Mouse (Mus musculus) adrenal gland, postnatal 36 days (tissue): Measurements from ENCODE around the gene Ankib1. TPM values are rescaled to one million over a fixed set of nuclear protein-coding genes. Genes with fewer than 3 reads are reported as not detected.
A peak's percentile ranks its signal among the peaks of the same experiment; 100 is the strongest.

ENCODE experiments used
- DNase-seq, 2 experiments: peaks; one replicate each; pipeline ENCODE4 v3.0.0; 2021; ENCODE audit warnings: mixed read lengths in 1 of 2
- microRNA-seq: library from miRNA; unstranded; fragments of <30 nt; microRNA quantifications from one replicate; pipeline ENCODE4 v1.2.0, GENCODE M21; 2021
- total RNA-seq, 2 experiments: library from RNA; stranded (reverse); gene quantifications; 2 replicates each; pipeline ENCODE4 v1.2.3; 2021

Ankib1 gene
- total RNA-seq, 2 experiments from 2014 or later = 70.4 to 88.3 TPM

DNA sequence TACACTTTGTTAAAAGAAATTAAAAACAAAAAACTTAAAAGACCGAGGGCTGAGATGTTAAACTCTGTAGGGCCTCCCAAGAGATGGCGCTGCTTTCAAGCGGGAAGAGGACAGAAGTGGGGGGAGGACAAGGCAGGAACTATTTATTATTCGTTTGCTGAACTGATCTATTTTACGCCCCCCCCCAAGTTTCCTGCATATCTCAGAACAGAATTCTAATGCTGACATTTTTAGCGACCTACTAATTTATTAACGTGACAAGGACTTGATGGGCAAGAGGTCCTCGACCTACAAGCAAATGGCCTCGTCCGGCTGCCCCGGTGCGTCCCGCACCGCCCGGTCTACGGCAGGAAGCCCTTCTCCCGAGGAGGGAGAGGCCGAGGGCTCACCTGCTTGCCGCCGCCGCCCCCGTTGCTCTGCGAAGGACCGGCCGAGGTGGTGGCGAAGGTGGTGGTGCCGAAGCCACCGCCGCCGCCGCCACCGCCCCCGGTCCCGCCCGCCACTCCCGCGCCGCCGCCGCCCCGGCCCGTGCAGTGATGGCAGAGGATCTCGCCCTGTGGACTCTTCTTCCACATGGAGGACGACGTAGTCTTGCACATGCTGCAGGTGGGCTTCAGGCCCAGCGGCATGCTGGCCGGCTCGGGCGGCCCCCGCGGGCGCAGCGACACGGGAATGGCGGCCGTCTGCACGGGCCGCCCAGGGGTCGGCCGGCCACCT, 155.6 kb downstream of the Ankib1 start:
- peak; percentile 75 to 78 for DNase-seq

DNA sequence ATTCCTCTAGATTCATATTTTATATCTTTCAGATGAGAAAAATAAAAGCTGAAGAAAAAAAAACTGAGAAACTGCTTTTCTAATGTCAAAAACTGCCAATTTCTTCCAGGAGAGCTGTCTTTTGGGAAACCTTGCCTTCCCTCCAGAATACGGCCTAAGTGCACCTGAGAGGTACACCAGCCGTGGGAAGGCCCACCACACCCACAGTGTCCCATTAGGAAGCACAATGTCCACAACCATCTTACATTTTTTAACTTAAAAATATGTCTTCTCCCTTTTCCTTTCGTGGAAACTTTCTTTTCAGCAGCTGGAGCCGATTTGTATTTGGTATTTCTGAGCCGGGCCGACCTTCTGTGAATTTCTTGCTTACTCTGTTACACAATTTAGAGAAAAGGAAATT, 156.2 kb downstream of the Ankib1 start:
- DNase-seq = no peak

DNA sequence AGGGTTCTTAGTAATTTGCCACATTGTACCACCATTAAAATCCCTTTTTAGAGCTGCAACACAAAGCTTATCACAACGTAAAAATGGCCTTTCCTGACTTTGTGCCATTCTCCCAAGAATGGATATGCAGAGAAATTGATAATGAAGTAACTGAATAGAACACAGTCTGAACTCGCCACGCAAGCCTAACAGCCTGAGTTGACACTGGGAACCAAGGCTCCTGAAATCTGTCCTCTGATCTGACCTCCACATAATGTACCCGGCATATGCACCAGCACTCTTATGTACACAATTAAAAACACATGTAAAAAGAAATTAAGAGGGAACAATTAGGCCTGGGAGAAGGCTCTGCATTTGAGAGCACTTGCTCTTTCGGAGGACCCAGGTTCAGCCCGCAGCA, 157.4 kb downstream of the Ankib1 start:
- no peak for DNase-seq

DNA sequence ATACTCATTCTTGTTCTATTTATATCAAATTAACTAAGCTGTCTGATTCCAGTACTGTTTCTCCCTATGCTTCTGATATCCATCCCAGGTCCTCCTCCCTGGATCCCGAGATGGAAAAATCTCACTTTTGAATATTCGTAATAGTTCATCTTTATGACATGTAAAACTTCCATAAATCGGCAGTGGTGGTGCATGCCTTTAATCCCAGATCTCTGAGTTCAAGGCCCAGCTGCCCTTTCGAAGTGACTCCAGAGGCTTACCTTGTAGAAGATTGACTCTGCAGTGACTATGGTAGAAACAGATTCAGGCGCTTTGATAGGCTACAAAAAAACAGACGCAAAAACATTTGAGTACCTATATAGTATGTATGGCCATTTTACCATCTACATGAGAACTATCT, 158.1 kb downstream of the Ankib1 start:
- no peak for DNase-seq

Small RNA genes lying within 50 kb of the gene (microRNA-seq; reads per million reads assigned to microRNA genes)
- gene Gm22926 = not detected
- not detected for gene Gm26238

Other genes starting within 250 kb of the Ankib1 start
- 1 to 10 TPM; 1.5 to 2.4 TPM for gene 1700109H08Rik, start 231.4 kb downstream of the Ankib1 start, total RNA-seq
- gene Pex1, start 206.9 kb downstream of the Ankib1 start, total RNA-seq = 10 to 100 TPM; 21.7 to 45.7 TPM
- gene Rbm48, start 206.3 kb downstream of the Ankib1 start, total RNA-seq = 1 to 10 TPM; 8.1 to 9.4 TPM
- not detected for gene Tmbim7, start 151.7 kb downstream of the Ankib1 start, total RNA-seq
- 100 to 1,000 TPM; 141 to 152 TPM for gene Gatad1, start 145.7 kb downstream of the Ankib1 start, total RNA-seq
- 10 to 100 TPM; 50.5 to 50.6 TPM for gene Krit1, start 259 bp upstream of the Ankib1 start, total RNA-seq
- under 1 TPM in 1 of 2 experiments, not detected in 1; 0.10 TPM for gene Lrrd1, start 42.2 kb upstream of the Ankib1 start, total RNA-seq
- gene Mterf1a, start 91.0 kb upstream of the Ankib1 start, total RNA-seq = 1 to 10 TPM; 6.1 to 8.0 TPM
- gene Akap9, start 125.1 kb upstream of the Ankib1 start, total RNA-seq = 10 to 100 TPM; 73.6 to 91.7 TPM